Mouse (Mus musculus): ENCODE measurements around the gene Map3k1. TPM values are rescaled to one million over a fixed set of nuclear protein-coding genes. Genes with fewer than 3 reads are reported as not detected.

The Map3k1 gene
- polyA plus RNA-seq, 3 experiments from 2014 or later = 81.9 to 104 (median 103) TPM

DNA sequence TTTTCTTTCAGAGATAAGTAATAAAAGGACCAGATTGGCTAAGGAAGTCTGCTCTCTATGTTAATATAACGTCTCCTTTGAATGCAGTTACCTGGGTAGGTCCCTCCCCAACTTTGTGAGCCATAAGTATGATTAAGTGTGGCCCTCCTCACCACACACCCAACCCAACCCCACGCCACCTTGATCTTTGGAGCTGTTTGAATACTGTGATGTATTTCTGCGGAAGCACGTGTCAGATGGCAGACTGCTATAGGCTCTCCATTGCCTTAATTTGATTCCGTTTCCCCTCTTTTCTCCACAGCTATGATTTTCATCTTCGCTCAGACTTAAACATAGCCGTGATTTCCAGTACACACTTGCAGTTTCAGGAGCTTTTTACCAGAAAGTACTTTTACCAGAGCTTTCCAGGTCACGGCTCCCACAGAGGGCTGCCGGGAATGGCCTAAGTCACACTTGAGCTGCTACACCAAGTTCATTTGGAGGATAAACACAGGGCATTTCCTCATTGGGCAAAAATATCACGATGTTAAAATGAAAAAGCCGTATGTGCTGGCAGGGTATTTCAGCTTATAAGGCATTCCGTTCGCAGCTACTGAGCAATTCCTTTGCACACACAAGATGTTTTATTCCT, 2.3 kb upstream of the Map3k1 start:
- ATAC-seq = no peak

DNA sequence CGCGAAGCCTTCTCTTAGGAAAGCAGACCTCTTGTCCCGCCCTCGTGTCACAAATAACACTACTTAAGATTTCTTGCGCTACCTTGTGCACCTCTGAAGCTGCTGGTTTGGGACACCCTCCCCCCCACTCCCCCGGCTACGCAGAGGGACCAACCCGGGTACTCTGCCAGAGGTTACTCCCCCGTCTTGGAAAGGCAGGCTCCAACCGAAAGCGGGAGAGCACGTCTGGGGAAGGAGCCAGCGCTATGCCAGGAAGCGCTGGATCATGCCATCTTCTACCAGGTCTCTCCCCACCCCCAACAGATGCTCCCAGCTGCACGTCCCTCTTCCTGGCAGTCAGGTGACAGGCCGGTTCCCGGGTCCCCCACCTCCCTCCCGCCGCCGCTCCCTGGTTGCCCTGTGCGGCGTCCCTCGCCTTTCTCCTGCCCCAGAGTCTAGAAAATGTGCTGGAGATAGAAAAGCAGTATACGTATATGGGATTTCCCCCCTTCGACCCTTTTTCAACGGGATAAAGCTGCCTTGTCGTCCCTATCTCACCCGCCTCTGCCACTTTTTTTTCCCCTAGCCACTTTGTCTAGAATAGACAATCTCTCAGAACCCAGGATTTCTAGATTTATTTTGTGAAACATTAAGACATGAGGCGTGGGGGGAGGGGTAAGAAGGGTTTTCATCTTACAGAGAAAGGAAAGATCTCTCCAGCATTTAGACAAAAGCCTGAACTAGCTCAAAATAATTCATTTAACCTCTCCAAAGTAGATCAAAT, 854 bp upstream of the Map3k1 start:
- ATAC-seq = peak; percentile 9

GRCm38 (mm10) chr13:111808387-111808636, 481 bp downstream of the Map3k1 start:
- no peak for ATAC-seq

GRCm38 (mm10) chr13:111807596-111808386, 1.0 kb downstream of the Map3k1 start:
- peak; percentile 68 for ATAC-seq

- ATAC-seq = peak; percentile 51
Measured at GRCm38 (mm10) chr13:111807105-111807595, 1.6 kb downstream of the Map3k1 start.

GRCm38 (mm10) chr13:111805738-111806722, 2.8 kb downstream of the Map3k1 start:
- no peak for ATAC-seq

GRCm38 (mm10) chr13:111804951-111805673, 3.7 kb downstream of the Map3k1 start:
- no peak for ATAC-seq

DNA sequence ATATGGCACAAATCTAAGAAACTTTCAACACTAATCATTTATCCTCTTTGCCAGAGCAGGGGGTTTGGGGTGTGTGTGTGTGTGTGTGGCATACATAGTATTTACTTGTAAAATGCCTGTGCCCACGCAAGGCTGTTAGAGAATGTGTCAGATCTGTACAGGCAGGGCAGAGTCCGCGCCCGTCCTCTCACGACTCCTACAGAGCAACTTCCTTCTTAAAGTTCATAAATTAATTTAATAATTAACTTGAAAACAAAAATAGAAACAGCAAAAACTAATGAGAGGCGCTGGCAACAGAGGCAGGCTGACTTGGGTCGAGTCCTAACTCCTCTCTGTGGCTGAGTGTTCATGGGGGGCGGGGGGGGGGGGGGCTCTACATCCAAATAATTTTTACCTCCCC, 4.6 kb downstream of the Map3k1 start:
- ATAC-seq = no peak

DNA sequence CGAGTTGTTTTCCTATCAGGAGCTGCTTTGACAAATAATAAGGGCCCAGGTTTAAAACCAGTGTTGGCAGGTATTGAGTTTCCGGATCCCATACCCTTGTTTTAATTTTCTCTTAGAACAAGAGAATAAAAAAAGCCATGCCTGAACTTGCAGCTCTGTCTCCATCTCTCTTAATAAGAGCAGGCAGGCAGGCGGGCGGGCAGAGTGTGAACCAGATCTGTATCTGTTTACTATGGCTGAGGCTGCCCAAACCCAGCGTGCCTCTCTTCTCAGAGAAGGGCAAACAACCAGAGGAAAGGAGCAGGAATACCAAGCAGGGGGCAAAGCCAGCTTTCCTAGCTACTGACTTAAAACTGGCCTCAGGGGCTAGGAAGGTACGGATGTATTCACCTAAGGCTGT, 5.3 kb downstream of the Map3k1 start:
- ATAC-seq = no peak

- no peak for ATAC-seq
Measured at GRCm38 (mm10) chr13:111802900-111803299, 5.9 kb downstream of the Map3k1 start.

- no peak for ATAC-seq
Measured at GRCm38 (mm10) chr13:111802271-111802665, 6.5 kb downstream of the Map3k1 start.

GRCm38 (mm10) chr13:111801662-111802270, 7.0 kb downstream of the Map3k1 start:
- ATAC-seq = no peak

DNA sequence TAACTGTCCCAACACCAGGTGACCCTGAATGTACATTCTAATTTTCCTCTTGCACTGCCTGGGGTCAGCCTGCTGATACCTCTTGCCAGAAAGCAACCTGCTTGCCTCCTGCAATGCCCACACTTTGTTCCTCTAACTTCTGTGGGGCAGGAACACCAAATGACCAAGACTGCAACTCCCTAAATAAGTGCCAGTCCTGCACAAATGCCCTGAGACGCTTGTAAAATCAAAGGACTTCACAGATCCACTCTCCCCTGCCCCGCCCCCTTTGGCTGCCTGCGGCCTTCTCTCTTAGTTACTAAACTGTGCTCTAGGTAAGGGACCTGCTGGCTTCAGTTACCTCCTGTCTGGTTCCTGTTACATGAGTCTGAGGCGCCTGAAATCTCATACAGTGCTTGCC, 7.9 kb downstream of the Map3k1 start:
- ATAC-seq = no peak

DNA sequence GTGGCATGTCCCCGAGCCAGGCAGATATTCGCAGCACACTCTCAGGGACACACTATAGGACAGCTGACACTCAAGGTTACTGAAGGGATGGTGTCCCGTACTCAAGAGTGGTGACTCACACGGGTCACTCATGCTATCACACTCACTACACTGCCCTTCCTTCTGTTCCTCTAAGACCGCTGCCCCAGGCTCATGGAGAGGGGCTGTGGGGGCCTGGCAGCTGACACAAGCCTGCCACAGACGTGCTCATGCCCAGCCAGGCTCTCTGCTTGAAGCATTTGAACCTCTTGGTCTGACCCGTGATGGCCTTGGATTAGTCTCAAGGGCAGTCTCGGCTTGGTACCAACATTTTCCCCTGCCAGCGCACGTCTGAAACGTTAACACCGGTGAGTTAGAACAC, 10.7 kb downstream of the Map3k1 start:
- no peak for ATAC-seq

- ATAC-seq = peak; percentile 85
Measured at GRCm38 (mm10) chr13:111797021-111797420, 11.8 kb downstream of the Map3k1 start.

GRCm38 (mm10) chr13:111796191-111796920, 12.4 kb downstream of the Map3k1 start:
- peak; percentile 82 for ATAC-seq

DNA sequence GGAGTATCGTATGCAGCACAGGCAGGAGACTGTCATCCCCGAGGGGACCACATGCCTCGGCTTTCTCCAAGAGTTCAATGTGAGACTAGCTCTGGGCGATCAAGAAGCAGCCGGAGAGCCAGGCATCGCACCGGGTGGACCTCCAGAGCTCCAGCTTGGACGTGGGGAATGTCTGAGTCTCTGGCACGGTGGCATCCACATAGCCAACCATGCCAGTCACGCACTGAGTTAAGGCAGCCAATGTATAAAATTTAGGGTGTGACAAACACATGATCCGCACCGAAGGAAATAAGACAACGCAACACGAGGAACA, 15.9 kb downstream of the Map3k1 start:
- ATAC-seq = no peak

DNA sequence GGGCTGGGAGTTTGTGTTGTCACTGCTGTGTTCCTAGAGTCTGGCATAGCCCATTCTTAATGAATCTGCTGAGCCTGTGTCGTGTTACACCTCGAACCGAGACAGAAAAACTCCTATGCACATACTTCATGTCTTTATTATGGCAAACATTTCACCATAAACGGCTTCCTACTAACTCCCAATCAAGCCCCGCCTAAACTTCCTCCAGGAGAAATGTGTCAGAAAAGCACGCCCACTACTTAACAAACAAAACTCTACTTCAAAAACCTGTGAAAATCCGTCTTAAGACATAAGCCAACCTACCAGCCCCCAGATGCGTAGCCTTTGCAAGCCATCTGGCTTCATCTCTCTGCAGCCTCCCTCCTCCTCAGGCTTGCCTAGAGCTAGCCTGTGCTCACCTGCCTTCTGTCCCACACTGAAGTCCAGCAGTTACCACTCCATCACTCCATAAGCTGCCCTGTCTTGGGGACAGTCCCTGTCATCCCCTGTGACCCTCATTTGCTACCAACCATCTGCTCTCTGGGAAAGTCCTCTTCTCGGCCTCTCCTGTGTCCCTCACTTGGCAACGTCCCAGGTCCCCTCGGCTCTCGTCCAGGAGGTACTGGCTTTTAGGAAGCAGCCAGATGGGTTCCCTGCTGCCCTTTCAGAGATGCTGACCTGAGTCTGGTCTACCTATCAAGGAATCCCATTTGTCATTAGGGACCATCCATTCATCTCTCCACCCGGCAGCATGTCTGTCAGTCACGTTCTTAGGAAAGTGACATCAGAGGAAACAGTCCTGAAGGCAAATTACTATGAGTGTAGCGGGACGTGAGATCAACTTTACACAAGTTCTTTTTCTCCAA, 16.4 kb downstream of the Map3k1 start:
- no peak for ATAC-seq

DNA sequence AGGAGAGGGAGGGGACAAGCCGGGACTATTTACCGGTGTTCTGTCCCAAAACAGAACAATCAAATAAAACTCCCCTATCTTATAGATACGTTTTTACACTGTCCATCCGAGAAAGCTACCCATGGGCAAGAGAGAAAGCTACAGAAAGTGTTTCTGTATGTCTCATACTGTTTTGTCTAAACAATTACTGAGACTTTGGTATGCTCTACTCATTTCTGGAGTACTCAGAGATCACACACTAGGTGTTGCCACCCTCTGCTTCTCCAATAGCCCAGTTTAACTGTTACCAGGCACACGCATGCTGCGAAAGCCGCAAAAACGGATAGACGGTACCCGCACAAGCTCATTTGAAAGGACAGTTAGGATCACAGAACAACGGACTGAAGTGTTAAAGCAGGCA, 17.2 kb downstream of the Map3k1 start:
- no peak for ATAC-seq
